Mouse (Mus musculus) embryonic facial prominence, embryonic 10.5 days (tissue): ENCODE data around the gene Mrps26. TPM values are rescaled to one million over a fixed set of nuclear protein-coding genes. Genes with fewer than 3 reads are reported as not detected.
"Not testable (repeated sequence)": the region's sequence is repeated elsewhere in the genome, so short reads cannot be mapped to it uniquely, and the experiment has no call there.

Experiments
- DNase-seq: peaks from one replicate; pipeline ENCODE4 v3.0.0-alpha.2; 2017; ENCODE audit warnings: low spot score
- H3K27ac ChIP-seq: fragments of 300-500 bp; sonication (generic); replicated peaks from 2 replicates; pipeline ENCODE4 v1.5.1; 2016; ENCODE audit warnings: mild to moderate bottlenecking
- H3K27me3 ChIP-seq: fragments of 300-500 bp; sonication (generic); replicated peaks from 2 replicates; pipeline ENCODE4 v1.6.1; 2016; ENCODE audit warnings: low read depth, mild to moderate bottlenecking; ENCODE audit not compliant: poor library complexity, severe bottlenecking
- H3K36me3 ChIP-seq: fragments of 300-500 bp; sonication (generic); replicated peaks from 2 replicates; pipeline ENCODE4 v1.6.1; 2016; ENCODE audit warnings: mild to moderate bottlenecking, moderate library complexity
- H3K4me1 ChIP-seq: fragments of 300-500 bp; sonication (generic); 2 replicates; pipeline ENCODE4 v1.6.1; 2016
- H3K4me3 ChIP-seq: fragments of 300-500 bp; sonication (generic); 2 replicates; pipeline ENCODE4 v1.5.1; 2016; ENCODE audit warnings: mild to moderate bottlenecking, moderate library complexity
- H3K9me3 ChIP-seq: fragments of 300-500 bp; sonication (generic); 2 replicates; pipeline ENCODE4 v1.6.1; 2016; ENCODE audit warnings: mild to moderate bottlenecking
- WGBS: fragments of 180-500 bp; shearing (Covaris S2); methylation state at CpG from one replicate; pipeline ENCODE4 v1.1.7; 2016; 5-methylcytosine and 5-hydroxymethylcytosine counted together
- polyA plus RNA-seq: library from polyadenylated mRNA; unstranded; fragments of >200 nt; fragmentation: Nextera tagmentation; extraction: Ambion mirVana; gene quantifications from 2 replicates; pipeline ENCODE4 v1.2.1, GENCODE M21; 2016

Gene Mrps26
- polyA plus RNA-seq, 1 experiment from 2014 or later = 83.7 TPM

DNA sequence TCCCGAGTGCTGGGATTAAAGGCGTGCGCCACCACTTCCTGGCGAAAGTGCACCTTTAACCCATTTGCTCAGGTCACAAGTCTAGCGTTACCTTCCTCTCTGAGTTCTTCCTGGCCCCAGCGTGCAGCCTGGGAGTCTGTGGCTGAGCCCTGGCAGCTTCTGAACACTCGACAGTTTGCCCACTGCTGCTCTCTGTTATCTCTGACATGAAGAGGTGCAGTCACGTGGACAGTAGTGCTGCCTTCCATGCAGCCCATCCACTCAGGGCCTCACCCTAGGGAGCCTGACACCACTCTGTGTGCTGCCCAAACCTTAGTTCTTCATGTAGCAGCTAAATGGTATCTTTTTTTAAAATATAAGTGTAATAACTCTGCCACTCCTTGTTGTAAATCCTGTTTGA is 16.6 kb upstream of the Mrps26 start:
- Histone ChIP-seq H3K36me3 (peaks cover 89% of the 10 kb centered on the region), H3K27me3 (no peaks in the 10 kb centered on the region), H3K9me3 (no peaks in the 10 kb centered on the region), H3K4me3 (no peak overlapping the region), H3K4me1 (no peaks in the 10 kb centered on the region), H3K27ac (no peak overlapping the region)
- 90% methylated on average over 8 of the region's 8 CpGs for WGBS
- DNase-seq = no peak

DNA sequence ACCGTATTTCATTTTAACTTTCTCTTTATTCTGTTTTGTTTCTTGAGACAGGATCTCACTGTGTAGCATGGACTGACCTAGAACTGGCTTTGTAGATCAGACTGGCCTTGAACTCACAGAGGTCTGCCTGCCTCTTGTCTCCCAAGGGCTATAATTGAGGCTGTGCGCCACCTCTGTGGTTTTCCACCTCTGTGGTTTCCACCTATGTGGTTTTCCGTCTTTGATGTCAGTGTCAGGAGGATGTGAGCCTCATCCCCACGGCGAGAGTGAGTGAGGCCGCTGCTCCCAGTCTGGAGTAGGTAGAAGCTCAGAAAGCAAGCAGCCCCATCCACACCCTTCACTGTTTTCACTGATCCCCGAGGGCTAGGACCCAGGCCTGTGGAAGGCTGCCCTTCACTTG is 8.7 kb upstream of the Mrps26 start:
- H3K9me3 ChIP-seq = no peaks in the 10 kb centered on the region
- H3K4me1 ChIP-seq = no peaks in the 10 kb centered on the region
- 89% methylated on average over 7 of the region's 7 CpGs for whole genome bisulfite sequencing
- H3K36me3 ChIP-seq = peaks cover 71% of the 10 kb centered on the region
- no peak for DNase-seq
- H3K27ac ChIP-seq = no peak overlapping the region
- no peak overlapping the region for H3K4me3 ChIP-seq
- no peaks in the 10 kb centered on the region for H3K27me3 ChIP-seq

GRCm38 (mm10) chr2:130556292-130556691 is 7.2 kb upstream of the Mrps26 start:
- Histone ChIP-seq H3K27me3 (no peaks in the 10 kb centered on the region), H3K4me1 (no peaks in the 10 kb centered on the region), H3K9me3 (no peaks in the 10 kb centered on the region), H3K27ac (no peak overlapping the region), H3K36me3 (peaks cover 67% of the 10 kb centered on the region), H3K4me3 (no peak overlapping the region)
- DNase-seq = no peak
- WGBS = 77% methylated on average over 1 of the region's 1 CpGs

DNA sequence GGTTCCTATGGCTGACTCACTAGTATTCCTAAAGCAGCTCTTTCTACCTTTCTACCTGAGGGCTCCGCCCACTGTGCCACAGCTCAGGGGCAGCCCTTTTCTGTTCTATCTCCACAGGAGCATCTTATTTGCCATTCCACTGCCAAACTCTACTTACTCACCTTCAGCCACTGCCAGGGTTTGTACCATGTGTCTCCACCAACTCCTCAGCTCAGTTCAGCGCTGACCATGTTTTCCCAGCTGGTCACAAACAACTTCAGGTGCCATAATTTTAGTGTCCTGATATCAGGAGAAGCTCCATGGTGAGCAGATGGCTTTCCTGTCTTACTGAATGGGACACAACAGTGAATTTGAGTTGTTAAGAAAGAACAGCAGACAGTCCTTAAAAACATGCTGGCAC is 6.1 kb upstream of the Mrps26 start:
- H3K27me3 ChIP-seq = no peaks in the 10 kb centered on the region
- peaks cover 56% of the 10 kb centered on the region for H3K36me3 ChIP-seq
- DNase-seq = no peak
- H3K9me3 ChIP-seq = no peaks in the 10 kb centered on the region
- H3K27ac ChIP-seq = no peak overlapping the region
- peaks cover 2% of the 10 kb centered on the region for H3K4me1 ChIP-seq
- no peak overlapping the region for H3K4me3 ChIP-seq
- 97% methylated on average over 2 of the region's 2 CpGs for WGBS

DNA sequence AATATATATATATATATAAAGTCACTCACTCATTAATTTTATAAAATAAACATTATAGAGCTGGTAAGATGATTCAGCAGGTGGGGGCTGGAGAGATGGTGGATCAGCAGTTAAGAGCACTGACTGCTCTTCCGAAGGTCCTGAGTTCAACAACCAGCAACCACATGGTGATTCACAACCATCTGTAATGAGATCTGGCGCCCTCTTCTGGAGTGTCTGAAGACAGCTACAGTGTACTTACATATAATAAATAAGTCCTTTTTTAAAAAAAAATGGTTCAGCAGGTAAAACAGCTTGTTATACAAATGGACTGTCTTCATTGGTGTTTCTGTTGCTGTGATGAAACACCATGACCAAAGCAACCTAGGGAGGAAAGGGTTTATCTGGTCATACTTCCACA is 5.5 kb upstream of the Mrps26 start:
- 62% methylated on average over 2 of the region's 2 CpGs for WGBS
- H3K4me3 ChIP-seq = no peak overlapping the region
- H3K27me3 ChIP-seq = no peaks in the 10 kb centered on the region
- H3K4me1 ChIP-seq = peaks cover 7% of the 10 kb centered on the region
- DNase-seq = no peak
- H3K27ac ChIP-seq = no peak overlapping the region
- peaks cover 50% of the 10 kb centered on the region for H3K36me3 ChIP-seq
- H3K9me3 ChIP-seq = no peaks in the 10 kb centered on the region

- Histone ChIP-seq H3K27ac (peak overlapping the region; percentile 84), H3K27me3 (no peaks in the 10 kb centered on the region), H3K4me1 (peaks cover 24% of the 10 kb centered on the region), H3K36me3 (peaks cover 25% of the 10 kb centered on the region), H3K9me3 (no peaks in the 10 kb centered on the region), H3K4me3 (peak overlapping the region; percentile 73)
- DNase-seq = no peak
- under 1% methylated on average over 23 of the region's 23 CpGs for WGBS
Measured at GRCm38 (mm10) chr2:130564063-130564462, 521 bp downstream of the Mrps26 start.

DNA sequence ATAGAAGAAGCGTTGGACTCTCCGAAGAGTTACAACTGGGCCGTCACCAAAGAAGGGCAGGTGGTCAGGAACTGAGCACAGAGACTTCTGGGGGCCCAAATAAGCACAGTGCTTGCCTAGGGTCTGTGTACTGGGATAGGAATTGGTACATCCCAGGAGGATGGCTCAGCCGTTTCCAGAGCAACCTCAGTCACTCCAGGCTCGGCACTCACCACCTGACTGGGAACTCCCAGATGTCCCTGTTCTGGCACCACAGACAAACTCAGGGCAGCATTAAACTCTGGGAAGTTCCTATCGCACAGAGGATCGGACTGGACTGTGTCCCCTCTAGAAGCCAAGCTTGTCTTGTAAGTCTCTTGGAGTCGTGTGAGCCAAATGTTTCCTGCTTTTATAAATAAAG is 1.4 kb downstream of the Mrps26 start:
- Histone ChIP-seq H3K9me3 (no peaks in the 10 kb centered on the region), H3K27ac (no peak overlapping the region), H3K27me3 (no peaks in the 10 kb centered on the region), H3K4me3 (peak overlapping the region; percentile 73), H3K4me1 (peaks cover 24% of the 10 kb centered on the region), H3K36me3 (peaks cover 25% of the 10 kb centered on the region)
- WGBS = 88% methylated on average over 8 of the region's 8 CpGs
- DNase-seq = no peak

DNA sequence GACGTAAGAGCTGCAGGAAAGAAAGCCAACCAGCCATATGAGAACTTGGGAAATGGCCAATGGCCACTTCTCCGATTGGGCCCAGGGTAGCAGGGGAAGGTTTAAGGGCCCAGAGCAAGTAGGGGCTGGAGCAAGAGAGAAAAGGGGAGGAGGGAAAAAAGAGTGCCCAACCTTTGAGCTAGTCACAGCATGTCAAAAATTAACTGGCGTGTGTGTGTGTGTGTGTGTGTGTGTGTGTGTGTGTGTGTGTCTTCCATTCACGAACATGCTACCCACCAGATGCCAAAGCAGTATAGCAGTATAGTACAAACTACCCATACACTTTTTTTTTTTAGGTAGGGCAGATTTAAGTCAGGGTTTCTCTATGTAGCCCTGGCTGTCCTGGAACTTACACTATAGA is 5.4 kb downstream of the Mrps26 start:
- Histone ChIP-seq H3K36me3 (peaks cover 25% of the 10 kb centered on the region), H3K4me3 (no peak overlapping the region), H3K27me3 (peaks cover 18% of the 10 kb centered on the region), H3K27ac (no peak overlapping the region), H3K4me1 (peaks cover 13% of the 10 kb centered on the region), H3K9me3 (no peaks in the 10 kb centered on the region)
- DNase-seq = no peak
- WGBS = 82% methylated on average over 4 of the region's 4 CpGs

- H3K4me3 ChIP-seq = no peak overlapping the region
- DNase-seq = no peak
- no peak overlapping the region for H3K27ac ChIP-seq
- H3K27me3 ChIP-seq = peaks cover 28% of the 10 kb centered on the region
- H3K9me3 ChIP-seq = no peaks in the 10 kb centered on the region
- peaks cover 3% of the 10 kb centered on the region for H3K4me1 ChIP-seq
- H3K36me3 ChIP-seq = peaks cover 23% of the 10 kb centered on the region
Measured at GRCm38 (mm10) chr2:130569926-130570325, 6.4 kb downstream of the Mrps26 start.

DNA sequence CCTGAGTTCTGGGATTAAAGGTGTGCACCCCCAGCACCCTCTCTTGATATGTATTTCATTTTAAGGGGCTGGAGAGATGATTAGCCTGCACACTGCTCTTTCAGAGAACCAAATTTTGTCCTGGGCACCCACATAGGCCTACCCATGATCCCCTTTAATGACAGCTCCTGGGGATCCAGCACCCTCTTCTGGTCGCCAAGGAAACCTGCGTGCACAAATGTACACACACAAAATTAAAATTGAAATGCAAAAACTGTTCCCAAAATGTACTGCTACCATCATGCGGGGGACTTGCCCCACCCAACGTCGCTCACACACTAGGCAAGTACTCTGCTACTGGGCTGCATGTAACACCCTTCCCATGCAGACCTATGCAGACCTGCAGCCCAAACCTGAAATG is 11.4 kb downstream of the Mrps26 start:
- Histone ChIP-seq H3K36me3 (no peaks in the 10 kb centered on the region), H3K9me3 (no peaks in the 10 kb centered on the region), H3K4me3 (no peak overlapping the region), H3K27ac (no peak overlapping the region), H3K4me1 (peaks cover 21% of the 10 kb centered on the region), H3K27me3 (peaks cover 78% of the 10 kb centered on the region)
- no peak for DNase-seq
- WGBS = 81% methylated on average over 5 of the region's 5 CpGs

DNA sequence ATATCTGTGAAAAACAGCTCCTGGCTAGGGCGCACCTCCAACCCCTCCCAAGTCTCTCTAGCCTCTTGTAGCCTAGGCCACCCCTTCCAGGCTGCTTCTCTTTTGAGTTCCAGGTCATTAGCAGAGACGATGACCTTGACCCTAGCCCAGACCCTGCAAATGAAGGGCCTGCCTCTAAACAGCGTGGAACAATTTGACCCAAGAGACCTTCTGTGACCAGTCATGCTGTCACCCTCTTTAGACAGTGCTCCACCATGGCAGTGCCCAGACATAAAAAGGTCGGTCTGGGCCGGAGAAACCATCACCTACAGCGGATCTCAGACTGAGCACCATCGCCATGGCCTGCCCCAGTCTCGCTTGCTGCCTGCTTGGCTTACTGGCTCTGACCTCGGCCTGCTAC is 12.3 kb downstream of the Mrps26 start, which contains the start of gene Oxt:
Gene Oxt (plus strand): TSS at position 301 of the 400 bp plus-strand sequence.
- DNase-seq = no peak
- Histone ChIP-seq H3K4me1 (peaks cover 28% of the 10 kb centered on the region), H3K9me3 (no peaks in the 10 kb centered on the region), H3K27ac (no peak within 1 kb of the TSS), H3K36me3 (no peaks in the 10 kb centered on the region), H3K27me3 (peaks cover 84% of the 10 kb centered on the region), H3K4me3 (peak within 1 kb of the TSS; percentile 47)
- WGBS = 35% methylated on average over 9 of the region's 9 CpGs

GRCm38 (mm10) chr2:130576564-130576963 is 13.0 kb downstream of the Mrps26 start:
- Histone ChIP-seq H3K27me3 (peaks cover 90% of the 10 kb centered on the region), H3K4me3 (peak overlapping the region; percentile 47), H3K4me1 (peaks cover 31% of the 10 kb centered on the region)
- H3K27ac ChIP-seq, H3K9me3 ChIP-seq, H3K36me3 ChIP-seq: not testable (repeated sequence)
- 2% methylated on average over 32 of the region's 32 CpGs for WGBS
- DNase-seq = peak; percentile 53

DNA sequence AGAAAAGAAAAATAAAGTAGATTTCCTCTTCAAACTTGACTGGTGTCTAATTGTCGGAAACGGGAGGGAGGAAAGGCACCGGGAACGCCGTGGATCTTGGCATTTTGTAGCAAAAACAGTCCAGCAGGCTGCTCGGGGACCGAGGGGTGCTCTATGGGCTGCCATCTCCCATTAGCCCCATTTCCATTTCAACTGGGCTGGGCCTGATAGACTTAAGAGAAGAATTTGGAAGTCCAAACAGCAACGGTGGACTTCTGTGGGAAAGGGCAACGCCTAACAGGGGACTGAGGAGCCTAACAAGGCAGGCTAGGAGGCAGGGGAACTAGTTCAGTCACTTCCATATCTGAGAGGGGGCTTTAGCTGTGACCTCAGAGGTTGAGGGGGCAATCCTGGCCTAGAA is 13.5 kb downstream of the Mrps26 start:
- 3% methylated on average over 9 of the region's 9 CpGs for WGBS
- Histone ChIP-seq H3K27me3 (peaks cover 94% of the 10 kb centered on the region), H3K4me3 (peak overlapping the region; percentile 32)

DNA sequence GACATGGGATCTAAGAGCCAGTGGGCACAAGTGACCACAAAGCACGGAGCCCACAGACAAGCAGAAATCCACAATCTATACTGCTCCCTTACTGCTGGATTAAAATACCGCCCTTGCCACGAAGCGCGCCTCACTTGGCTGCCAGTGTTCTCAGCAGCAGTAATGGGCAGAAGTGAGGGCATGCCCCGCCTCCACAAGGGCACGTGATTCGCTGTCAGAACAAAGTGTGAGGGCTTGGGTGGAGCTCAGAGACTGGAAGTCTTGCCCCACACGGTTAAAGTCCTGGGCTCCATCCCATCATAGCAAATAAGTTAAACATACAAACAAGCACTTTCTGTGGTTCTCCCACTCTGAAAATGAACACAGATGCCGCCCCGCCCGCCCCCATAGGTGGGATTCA is 14.1 kb downstream of the Mrps26 start:
- no peaks in the 10 kb centered on the region for H3K36me3 ChIP-seq
- no peak overlapping the region for H3K27ac ChIP-seq
- peak overlapping the region; percentile 32 for H3K4me3 ChIP-seq
- peak; percentile 53 for DNase-seq
- H3K4me1 ChIP-seq = peaks cover 31% of the 10 kb centered on the region
- WGBS = 3% methylated on average over 12 of the region's 12 CpGs
- no peaks in the 10 kb centered on the region for H3K9me3 ChIP-seq
- H3K27me3 ChIP-seq = peaks cover 100% of the 10 kb centered on the region

More for the DNA sequence above, 13.5 kb downstream of the Mrps26 start:
- Histone ChIP-seq H3K36me3 (no peaks in the 10 kb centered on the region), H3K27ac (no peak overlapping the region), H3K9me3 (no peaks in the 10 kb centered on the region), H3K4me1 (peaks cover 31% of the 10 kb centered on the region)
- peak; percentile 35 for DNase-seq
